Mouse (Mus musculus) spleen, adult 2 months (tissue): ENCODE data around the gene Shkbp1. TPM values are rescaled to one million over a fixed set of nuclear protein-coding genes. Genes with fewer than 3 reads are reported as not detected.

Source experiments
- DNase-seq, 2 experiments: peaks; one replicate each; pipeline versions ENCODE4 v3.0.0 to v3.0.0-alpha.2; 2012 to 2021; ENCODE audit warnings: low spot score in 2 of 2, low read depth in 1 of 2
- H3K27ac ChIP-seq: fragments of 200-500 bp; 2 replicates; pipeline ENCODE4 v1.5.1; 2012; ENCODE audit warnings: low read length, inconsistent platforms; ENCODE audit not compliant: insufficient read depth
- H3K27me3 ChIP-seq: fragments of 200-500 bp; 2 replicates; pipeline ENCODE4 v1.6.1; 2012; ENCODE audit warnings: mild to moderate bottlenecking, moderate library complexity, low read length, inconsistent platforms; ENCODE audit not compliant: control insufficient read depth, insufficient read depth
- H3K36me3 ChIP-seq: fragments of 200-500 bp; 2 replicates; pipeline ENCODE4 v1.6.1; 2012; ENCODE audit warnings: mild to moderate bottlenecking, low read length, inconsistent platforms; ENCODE audit not compliant: control insufficient read depth, insufficient read depth
- H3K4me1 ChIP-seq: fragments of 200-500 bp; 2 replicates; pipeline ENCODE4 v1.6.1; 2011; ENCODE audit warnings: inconsistent platforms; ENCODE audit not compliant: control insufficient read depth, insufficient read depth, insufficient read length
- H3K4me3 ChIP-seq: fragments of 200-500 bp; 2 replicates; pipeline ENCODE4 v1.5.1; 2011; ENCODE audit warnings: mild to moderate bottlenecking, inconsistent platforms; ENCODE audit not compliant: insufficient read depth, insufficient read length; ENCODE audit errors: extremely low read depth
- CTCF ChIP-seq: fragments of 200-500 bp; IDR thresholded peaks from 2 replicates; pipeline ENCODE4 v1.5.1; 2011; ENCODE audit warnings: mild to moderate bottlenecking, inconsistent platforms; ENCODE audit not compliant: insufficient read depth, insufficient read length, insufficient replicate concordance; ENCODE audit errors: extremely low read depth
- POLR2A ChIP-seq: fragments of 200-500 bp; IDR thresholded peaks from 2 replicates; pipeline ENCODE4 v1.6.1; 2011; ENCODE audit warnings: low read depth, low read length, inconsistent platforms
- WGBS: fragments of 180-500 bp; shearing (Covaris S2); methylation state at CpG from one replicate; pipeline ENCODE4 v1.1.7; 2018; 5-methylcytosine and 5-hydroxymethylcytosine counted together
- polyA plus RNA-seq: library from polyadenylated mRNA; depleted of rRNA; stranded (reverse); fragments of >200 nt; gene quantifications from 2 replicates; pipeline ENCODE4 v1.2.3, GENCODE M21; 2012

Shkbp1 gene
- polyA plus RNA-seq, 1 experiment: 130 TPM

DNA sequence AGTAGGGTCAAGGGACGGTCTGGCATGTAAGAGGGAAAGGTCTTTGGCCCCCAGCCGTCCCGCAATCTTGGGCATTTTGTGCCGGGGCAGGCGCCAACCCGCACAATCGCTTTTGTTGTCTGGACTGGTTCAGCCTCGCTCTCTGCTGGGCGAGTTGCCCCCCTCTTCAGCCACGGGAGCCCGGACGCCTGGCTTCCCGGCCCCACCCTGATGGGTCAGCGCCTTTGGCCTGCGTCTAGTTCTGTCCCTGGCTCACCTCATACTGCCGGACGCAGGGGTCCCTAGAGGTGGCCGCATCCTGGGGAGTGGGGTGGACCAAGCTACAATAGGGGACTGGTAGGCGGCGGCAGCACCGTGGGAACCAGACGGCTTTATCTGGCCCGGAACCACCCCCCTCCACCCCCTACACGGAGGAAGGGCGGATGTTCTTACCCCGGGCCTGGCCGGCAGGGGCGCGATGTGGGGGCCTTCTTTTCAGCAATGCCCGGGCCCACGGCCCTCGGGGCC, 21.4 kb downstream of the Shkbp1 start:
- 2% methylated on average over 32 of the region's 32 CpGs for WGBS
- TF ChIP-seq POLR2A (no peak), CTCF (no peak)
- no peak for DNase-seq
- Histone ChIP-seq H3K4me1 (peaks cover 27% of the 10 kb centered on the region), H3K27me3 (peaks cover 21% of the 10 kb centered on the region), H3K36me3 (no peaks in the 10 kb centered on the region), H3K4me3 (no peak overlapping the region), H3K27ac (no peak overlapping the region)

DNA sequence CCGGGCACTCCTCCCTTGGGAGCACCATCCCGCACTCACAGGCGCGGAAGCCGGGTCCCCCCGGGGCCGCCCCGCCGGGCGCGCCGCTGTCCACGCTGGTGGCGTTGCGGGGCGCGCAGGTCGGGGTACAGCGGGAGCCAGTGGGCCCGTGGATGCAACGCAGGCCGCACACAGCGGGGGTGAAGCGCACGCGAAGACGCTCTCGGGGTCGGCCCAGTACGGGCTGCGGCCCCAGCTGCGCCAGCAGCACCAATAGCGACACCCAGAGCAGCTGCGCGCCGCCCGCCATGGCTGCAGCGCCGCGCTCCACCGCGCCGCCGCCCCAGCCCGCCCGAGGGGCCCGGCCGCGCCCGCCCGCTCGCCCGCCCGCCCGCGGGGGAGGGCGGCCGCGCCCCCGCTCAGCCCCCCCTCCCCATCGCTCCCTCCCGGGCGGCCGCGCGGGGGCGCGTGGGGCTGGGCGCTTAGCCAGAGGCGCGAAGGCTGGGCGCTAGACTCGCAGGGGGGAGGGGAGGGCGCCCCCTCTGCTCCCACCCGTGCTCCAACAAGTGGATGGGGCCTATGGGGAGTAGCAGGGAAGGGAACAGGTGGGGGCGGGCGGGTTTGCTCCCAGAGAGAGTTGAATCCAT, 22.4 kb downstream of the Shkbp1 start:
- H3K27me3 ChIP-seq: peaks cover 21% of the 10 kb centered on the region
- peak overlapping the region; percentile 26; the same call in 1 of the 2 replicates for H3K4me3 ChIP-seq
- TF ChIP-seq POLR2A (no peak), CTCF (no peak)
- DNase-seq: no peak
- no peaks in the 10 kb centered on the region for H3K36me3 ChIP-seq
- WGBS: 1% methylated on average over 51 of the region's 77 CpGs
- no peak overlapping the region for H3K27ac ChIP-seq
- H3K4me1 ChIP-seq: peaks cover 32% of the 10 kb centered on the region

DNA sequence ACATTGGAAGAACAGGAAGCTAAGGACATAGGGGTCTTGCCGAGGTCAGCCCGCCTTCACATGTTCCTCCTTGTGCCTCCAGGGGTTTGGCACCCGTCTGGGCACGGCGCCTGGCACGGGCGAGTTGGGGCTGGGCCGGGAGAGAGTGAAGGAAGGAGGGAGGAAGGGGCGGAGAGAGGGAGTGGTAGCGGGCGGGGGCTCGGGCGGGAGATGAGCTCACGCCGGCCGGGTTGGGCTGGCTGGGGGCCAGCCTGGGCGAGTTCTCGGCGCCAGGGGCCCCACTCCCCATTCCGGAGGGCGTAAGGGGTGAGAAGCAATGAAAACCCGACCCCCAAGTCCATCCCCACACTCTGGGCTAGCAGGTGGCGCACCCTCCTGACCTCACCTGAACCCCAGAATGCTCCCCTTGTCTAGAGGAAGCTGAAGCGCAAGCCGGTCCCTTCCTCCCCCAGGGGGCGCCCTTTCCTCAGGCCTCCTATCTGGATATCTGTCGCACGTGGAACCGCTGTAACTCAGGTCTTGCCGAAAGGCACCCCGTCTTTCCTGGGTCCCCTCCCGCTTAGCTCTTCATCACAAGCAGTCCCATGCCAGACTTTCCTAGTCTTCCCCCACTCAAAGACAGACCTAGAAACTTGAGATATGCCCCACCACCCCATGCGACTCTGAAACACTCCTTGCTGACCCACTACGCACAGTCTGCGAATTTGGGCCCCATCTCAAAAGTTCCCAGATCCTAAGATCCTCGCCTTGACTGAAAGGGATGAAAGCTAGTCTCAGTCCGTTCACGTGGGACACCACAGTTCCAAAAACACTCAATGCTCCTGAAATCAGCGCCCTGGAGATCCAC, 23.2 kb downstream of the Shkbp1 start:
- WGBS: 2% methylated on average over 39 of the region's 39 CpGs
- peaks cover 31% of the 10 kb centered on the region for H3K4me1 ChIP-seq
- H3K27ac ChIP-seq: no peak overlapping the region
- peaks cover 20% of the 10 kb centered on the region for H3K27me3 ChIP-seq
- H3K36me3 ChIP-seq: no peaks in the 10 kb centered on the region
- peak overlapping the region; percentile 26; the same call in 1 of the 2 replicates for H3K4me3 ChIP-seq
- DNase-seq: peak; percentile 75 to 88
- no peak for TF ChIP-seq POLR2A
- peak; percentile 93 for TF ChIP-seq CTCF

- Histone ChIP-seq H3K27ac (peak overlapping the region; percentile 24; the same call in 1 of the 2 replicates), H3K4me1 (peaks cover 27% of the 10 kb centered on the region), H3K27me3 (peaks cover 14% of the 10 kb centered on the region), H3K36me3 (no peaks in the 10 kb centered on the region), H3K4me3 (no peak overlapping the region)
- no peak for DNase-seq
- 3% methylated on average over 8 of the region's 8 CpGs for WGBS
- no peak for TF ChIP-seq POLR2A
- TF ChIP-seq CTCF: no peak
Observed at GRCm38 (mm10) chr7:27331854-27332253, 24.0 kb downstream of the Shkbp1 start.

DNA sequence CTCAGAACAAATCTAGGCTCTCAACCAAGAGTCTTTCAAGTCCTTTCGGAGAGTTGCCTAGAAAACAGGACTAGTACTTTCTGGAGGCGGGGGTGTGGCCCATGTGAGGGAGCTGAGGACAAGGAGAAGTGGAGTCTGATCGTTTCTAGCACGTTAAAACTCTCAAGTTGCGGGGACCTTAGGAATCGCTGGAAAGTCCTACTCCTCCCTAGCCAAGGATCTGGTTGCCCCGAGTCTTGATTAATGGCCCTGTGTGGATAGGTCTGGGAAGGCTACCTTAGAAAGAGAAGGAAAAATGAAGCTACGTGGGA, 24.3 kb downstream of the Shkbp1 start:
- H3K4me1 ChIP-seq: peaks cover 27% of the 10 kb centered on the region
- WGBS: 6% methylated on average over 8 of the region's 8 CpGs
- TF ChIP-seq CTCF: no peak
- no peak for TF ChIP-seq POLR2A

GRCm38 (mm10) chr7:27330709-27331540, 24.9 kb downstream of the Shkbp1 start:
- no peak for TF ChIP-seq POLR2A
- TF ChIP-seq CTCF: no peak
- H3K27ac ChIP-seq: peak overlapping the region; percentile 24
- H3K4me1 ChIP-seq: peaks cover 27% of the 10 kb centered on the region
- peaks cover 11% of the 10 kb centered on the region for H3K27me3 ChIP-seq
- WGBS: 1% methylated on average over 39 of the region's 39 CpGs
- DNase-seq: peak; percentile 79 to 89
- no peaks in the 10 kb centered on the region for H3K36me3 ChIP-seq
- peak overlapping the region; percentile 37; the same call in 1 of the 2 replicates for H3K4me3 ChIP-seq

More for the DNA sequence above, 24.3 kb downstream of the Shkbp1 start:
- peak overlapping the region; percentile 24 for H3K27ac ChIP-seq
- H3K27me3 ChIP-seq: peaks cover 13% of the 10 kb centered on the region
- no peaks in the 10 kb centered on the region for H3K36me3 ChIP-seq
- no peak overlapping the region for H3K4me3 ChIP-seq
- no peak for DNase-seq
